Mouse (Mus musculus) gastrocnemius, adult 18-20 months (tissue): ENCODE measurements around the gene Tjp1. TPM values are rescaled to one million over a fixed set of nuclear protein-coding genes. Genes with fewer than 3 reads are reported as not detected.
A peak's percentile ranks its signal among the peaks of the same experiment; 100 is the strongest.

Source experiments
- DNase-seq: peaks from one replicate; pipeline ENCODE4 v3.0.0; 2021; ENCODE audit warnings: low spot score
- total RNA-seq, 2 experiments: library from RNA; stranded (reverse); gene quantifications; 2 replicates each; pipeline ENCODE4 v1.2.3; 2021

Tjp1 gene
- total RNA-seq, 2 experiments from 2014 or later, result 14.9 to 16.6 TPM

DNA sequence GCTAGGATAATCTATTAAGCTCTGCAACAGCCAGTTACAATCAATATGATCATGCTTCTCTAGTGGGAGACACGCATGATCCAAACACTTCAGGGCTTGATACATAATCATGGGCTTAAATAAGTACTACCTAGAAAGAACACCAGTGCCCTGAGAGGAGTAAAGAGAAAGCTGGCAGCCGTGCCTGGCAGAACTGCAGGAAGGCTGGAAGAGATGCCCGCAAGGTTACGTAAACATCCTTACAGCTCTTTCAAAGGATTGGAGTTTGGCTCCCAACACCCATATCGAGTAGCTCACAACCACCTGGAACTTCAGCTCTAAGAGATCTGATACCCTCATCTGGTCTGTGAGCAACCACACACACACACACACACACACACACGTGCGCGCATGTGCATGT lies 167.8 kb downstream of the Tjp1 start:
- DNase-seq, result peak; percentile 72

DNA sequence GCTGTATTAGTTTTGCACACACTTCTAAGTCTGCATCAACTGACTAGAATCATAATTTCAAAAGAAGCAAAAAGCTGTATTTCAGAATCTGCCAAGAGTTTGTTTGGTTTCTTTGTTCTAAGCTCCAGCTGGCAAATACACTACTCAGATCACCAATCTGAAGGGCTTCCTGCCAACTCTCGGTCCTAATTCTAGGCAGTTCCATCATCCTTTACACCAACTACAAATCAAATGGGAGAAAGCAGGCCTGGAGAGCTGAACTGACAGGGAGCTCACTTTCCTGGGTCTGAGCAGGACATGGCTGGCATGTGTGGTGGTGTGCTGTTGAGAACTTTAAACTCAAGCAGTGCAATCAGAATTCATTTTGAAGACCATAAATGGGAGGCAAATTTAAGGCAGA lies 170.0 kb downstream of the Tjp1 start:
- peak; percentile 40 for DNase-seq

DNA sequence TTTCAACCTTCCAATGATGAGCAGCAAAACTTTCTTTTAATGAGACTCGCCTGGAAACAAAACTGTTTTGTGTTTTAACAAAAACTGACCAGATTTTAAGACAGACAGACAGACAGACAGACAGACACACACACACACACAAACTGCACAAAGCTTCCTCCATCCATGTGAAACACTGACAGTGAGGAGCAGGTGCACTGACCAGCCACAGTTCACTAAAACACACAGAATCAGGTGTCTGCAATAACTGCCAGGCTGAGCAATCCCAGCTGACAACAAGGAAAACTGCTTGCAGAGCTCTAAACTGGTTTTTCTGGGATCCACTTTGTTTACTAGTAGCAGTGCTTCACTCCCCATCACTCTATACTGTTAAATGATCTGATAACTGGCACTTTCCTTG lies 171.4 kb downstream of the Tjp1 start:
- no peak for DNase-seq

DNA sequence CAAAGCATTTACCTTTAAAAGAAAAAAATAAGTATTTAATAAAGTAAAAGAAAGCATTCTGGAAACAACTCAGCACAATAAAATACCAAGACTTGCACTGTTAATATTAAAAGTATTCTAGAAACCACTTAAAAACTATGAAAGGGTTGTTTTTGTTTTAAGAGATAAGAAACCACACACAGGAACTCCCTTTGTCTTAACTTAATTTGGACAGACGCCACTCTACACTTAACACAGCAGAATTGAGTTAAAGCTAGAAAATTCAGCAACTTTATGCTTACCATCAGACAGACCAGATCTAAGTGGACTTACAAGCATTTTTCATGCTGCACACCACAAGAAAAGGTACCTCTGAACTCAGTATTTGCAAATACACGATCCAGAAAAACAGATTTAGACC lies 172.7 kb downstream of the Tjp1 start:
- DNase-seq, result no peak

DNA sequence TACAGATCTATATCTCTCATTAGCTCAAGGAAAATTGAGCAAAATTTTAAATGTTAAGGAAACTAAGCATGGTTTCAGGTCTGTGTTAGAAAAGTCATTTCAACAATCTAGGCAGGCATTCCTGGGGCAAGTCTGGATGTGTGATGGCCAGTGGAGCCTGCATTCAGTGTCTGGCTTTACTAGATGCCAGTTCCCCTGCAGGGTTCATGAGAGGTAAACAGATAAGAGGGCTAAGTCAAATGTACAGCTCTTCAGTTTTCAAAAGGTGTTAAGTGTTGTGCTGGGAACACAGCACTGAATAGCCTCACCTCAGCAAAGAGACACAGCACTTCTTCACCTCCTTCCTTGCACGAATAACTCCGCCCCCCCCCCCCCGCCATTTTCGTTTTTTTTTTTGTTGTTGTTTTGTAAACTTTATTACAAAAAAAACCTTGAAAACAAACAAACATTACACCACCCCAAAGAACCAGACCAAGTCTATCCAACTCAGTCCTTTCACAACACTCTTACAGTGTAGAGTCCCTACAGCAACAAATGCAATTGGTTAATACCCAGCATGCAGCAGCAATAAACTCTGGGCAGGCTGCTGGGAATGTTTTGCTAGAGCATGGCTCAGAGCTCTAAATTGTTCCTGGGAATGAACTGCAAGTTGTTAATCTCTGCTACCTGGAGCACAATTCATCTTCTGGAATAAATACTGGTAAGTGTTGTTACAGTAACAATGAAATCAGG lies 177.1 kb downstream of the Tjp1 start:
- DNase-seq, result no peak

DNA sequence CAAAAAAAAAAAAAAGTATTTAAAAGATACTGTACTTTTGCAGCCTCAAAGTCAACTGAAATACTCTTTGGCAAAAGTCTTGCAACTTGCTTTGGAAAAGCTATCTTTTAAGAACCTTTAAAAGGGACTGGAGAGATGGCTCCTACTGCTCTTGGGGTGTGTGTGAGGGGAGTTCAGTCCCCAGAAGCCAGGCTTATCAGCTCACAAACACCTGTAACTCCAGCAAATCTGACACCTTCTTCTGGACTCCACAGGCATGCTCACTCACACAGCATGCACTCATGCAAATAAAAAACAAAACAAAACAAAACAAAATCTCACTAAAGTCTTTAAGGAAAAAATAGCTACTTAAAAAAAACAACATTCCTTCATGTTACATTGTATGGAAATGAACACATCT lies 179.0 kb downstream of the Tjp1 start:
- no peak for DNase-seq

DNA sequence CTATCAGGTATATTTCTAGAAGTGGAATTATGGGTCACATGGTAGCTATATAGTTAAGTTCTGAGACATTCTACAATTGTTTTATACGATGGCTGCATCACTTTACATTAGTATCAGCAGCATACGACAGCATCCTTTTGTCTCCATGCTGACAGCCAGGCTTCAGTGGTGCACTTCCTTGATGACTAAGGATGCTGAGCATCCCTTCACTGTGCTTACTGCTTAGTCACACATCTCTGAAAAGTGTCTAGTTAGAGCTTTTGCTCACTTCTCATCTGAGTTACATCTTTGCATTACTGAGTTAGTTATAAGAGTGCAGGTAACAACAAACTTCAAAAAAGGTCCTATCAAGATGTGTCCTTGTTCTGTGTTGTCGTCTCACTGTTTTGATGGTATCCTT lies 182.3 kb downstream of the Tjp1 start:
- DNase-seq, result no peak

DNA sequence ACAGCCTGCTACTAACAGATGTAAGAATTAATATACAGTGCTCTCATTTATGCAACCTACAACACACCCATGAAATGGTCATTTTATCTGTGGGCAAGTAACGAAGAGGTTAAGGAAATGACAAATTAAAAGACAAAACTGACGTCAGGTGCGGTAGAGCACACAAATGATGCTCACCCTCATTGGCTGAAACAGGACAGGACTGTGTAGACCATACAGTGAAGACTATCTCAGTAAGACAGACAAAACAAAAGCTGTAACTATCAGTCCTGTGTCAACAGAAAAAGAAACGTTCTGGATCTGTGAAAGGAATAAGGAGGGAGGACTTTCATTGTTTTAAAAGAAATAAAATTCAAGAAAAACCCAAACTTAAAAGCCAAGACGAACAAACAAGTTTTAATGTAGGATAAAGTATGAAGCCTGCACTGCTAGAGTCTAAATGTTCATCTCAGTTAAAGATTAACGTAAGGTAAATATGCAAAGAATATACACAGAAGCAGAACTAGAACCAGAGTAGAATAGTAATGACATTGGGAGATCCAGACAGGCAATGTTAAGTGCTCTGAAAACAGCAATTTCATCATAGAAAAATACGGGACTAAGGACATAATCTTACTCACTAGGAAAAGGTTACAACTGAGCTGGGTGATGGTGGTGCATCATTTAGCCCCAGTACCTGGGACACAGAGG lies 189.9 kb downstream of the Tjp1 start:
- no peak for DNase-seq

DNA sequence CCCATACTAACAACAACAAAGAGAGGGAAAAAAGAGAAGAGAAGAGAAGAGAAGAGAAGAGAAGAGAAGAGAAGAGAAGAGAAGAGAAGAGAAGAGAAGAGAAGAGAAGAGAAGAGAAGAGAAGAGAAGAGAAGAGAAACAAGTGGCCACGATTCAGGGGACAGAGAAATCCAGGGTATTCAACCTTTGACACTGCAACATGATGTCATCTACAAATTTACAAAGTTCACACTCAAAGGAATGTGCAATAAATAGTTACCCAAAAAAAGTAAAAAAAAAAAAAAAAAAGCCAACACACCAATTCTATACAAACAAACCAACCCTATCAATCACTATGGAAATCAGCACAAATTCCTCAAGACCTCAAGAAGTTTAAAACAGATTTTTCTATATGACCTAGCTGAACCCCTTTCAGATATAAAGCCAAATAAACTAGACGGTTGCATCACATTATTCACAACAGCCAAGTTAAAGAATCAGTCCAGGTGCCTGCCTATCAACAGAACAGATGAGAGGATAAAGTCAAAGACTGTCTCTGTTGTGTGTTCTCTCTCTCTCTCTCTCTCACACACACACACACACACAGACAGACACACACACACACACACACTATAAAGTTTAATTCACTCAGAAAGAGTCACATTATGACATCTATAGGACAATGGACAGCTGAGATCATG lies 194.4 kb downstream of the Tjp1 start:
- no peak for DNase-seq

DNA sequence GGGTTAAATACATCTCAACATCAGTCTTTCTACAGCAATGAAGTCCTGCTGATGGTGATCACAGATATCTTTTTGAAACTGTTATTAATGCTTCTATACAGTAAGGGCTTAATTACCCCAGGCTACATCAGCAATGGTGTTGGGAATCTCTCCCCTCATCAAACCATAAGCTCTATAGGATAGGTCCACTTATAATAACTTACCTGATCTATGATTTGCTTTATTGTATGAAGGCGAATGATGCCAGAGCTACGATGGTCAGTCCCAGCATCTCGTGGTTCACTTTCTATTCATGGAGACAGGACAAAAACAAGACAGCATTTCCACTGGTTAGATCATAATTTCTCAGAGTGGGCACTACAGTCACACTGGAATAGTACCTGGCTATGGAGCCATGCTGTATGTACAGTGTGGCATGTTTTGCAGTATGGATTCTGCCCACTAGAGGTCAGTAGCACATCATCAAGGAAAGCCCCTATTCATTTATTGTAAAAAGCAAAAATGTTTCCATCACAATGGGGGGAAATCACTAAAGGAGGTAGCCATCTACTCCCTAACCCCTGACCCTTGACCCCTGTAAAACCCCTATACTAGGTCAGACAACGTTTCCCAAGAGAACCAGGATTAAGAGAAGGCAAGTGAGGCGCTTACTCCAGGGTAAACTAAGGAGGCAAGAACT lies 208.4 kb downstream of the Tjp1 start:
- DNase-seq, result peak; percentile 68

DNA sequence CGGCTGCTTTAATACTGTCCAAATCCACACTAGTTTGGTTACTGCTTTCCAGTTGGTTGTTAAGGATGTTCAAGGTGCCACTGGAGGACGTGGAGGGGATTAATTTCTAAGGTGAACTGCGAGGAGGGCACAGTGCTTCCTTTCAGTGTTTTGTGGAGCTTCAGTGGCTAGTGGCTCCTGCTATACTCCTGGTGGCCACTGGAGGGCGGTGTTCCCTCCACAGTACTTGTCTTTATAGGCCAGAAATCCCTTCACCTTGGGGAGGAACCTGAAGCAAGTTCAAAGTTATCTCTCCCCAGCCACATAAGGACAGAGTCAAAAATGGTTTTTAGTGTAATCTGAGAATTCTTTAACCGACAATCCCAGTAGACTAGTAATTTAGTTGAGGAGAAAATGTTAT lies 210.2 kb downstream of the Tjp1 start:
- peak; percentile 40 for DNase-seq

DNA sequence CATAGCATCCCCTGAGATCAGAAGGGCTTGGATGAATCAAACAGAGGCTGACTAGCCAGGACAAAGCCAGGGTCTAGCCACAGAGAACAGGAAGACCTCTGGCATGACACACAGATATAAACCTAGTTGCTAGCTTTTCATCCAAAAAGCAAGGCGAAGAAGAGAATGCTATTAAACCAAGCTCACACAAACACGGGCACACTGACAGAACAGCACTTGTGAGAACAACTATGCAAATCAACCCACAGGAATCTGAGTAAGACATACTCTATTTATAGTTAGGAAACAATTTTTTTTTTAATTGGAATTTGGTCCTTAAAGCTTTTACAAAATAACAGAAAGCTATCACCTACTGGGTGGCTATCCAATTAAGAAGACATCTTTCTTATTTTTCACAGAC lies 212.4 kb downstream of the Tjp1 start:
- no peak for DNase-seq

DNA sequence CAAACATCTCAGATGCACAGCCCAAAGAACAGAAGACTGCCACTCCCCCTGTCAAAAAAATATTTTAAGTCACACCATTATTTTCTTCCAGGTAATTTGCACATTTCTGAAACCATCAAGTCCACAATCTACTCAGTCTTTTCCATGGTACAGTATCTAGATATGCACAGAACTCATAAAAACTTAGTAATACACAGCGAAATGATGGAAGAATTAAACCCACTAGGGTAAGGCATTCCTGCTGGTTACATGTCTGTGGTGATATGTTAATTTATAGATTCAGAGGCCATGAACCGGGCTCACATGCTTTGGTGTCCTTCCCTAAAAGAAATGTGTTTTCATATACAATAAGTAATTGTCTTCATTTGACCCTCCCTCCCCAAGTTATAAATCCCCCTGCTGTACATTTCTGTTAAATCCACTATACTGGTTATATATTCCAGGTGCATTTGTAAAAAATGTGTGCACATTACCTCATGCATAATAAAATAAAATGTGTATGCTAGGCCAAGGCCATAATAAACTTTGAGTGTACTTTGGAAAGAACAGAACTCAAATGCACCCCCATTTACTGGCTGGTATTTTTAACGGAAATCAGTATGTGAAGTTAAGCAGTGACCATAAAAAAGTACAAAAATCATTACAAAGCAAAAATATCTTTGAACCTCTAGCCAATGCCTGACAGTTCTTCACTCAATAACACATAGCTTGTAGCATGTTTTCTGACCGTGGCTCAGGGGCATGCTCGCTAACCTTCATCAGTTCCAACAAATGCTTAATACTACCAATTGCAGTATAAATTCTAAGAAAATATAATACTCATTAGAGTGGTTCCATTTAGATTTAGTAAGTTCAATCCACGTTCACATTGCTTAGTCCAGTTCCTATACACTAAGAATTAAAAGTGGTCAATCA lies 230.6 kb downstream of the Tjp1 start:
- DNase-seq, result no peak

DNA sequence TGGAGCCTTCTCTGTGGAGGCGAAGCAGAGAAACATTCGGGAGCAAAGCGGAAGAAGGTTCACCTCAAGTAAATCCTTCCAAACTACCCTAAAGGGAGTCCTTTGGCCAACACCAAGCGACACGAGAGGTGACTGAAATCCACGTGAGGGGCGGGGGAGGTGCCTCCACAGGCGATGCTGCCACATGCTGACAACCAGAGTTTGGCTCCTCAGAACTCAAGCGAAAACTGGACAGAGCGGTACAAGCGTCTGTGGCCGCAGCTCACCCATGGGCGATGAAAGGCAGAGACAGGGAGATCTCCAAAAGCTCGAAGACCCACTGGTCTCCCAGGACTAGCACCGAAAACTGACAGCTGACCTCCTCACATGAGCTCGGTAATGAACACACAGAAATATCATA lies 244.7 kb downstream of the Tjp1 start:
- no peak for DNase-seq

DNA sequence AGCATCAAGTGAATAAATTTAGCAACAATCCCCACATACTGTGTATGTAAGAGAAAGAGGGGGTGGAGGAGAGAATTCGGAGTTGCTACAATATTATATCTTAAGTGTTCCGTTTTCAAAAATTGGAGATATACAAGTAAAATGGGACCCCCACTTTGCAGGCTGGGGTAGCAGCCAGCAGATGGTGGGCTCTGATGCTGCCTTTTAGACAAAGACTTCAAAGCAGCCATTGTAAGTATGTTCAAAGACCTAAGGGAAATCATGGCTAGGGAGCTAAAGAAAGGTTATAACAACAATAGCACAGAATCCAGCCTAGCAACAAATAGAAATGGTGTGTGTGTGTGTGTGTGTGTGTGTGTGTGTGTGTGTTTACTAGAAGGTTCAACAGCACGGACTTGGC lies 245.6 kb downstream of the Tjp1 start:
- no peak for DNase-seq

DNA sequence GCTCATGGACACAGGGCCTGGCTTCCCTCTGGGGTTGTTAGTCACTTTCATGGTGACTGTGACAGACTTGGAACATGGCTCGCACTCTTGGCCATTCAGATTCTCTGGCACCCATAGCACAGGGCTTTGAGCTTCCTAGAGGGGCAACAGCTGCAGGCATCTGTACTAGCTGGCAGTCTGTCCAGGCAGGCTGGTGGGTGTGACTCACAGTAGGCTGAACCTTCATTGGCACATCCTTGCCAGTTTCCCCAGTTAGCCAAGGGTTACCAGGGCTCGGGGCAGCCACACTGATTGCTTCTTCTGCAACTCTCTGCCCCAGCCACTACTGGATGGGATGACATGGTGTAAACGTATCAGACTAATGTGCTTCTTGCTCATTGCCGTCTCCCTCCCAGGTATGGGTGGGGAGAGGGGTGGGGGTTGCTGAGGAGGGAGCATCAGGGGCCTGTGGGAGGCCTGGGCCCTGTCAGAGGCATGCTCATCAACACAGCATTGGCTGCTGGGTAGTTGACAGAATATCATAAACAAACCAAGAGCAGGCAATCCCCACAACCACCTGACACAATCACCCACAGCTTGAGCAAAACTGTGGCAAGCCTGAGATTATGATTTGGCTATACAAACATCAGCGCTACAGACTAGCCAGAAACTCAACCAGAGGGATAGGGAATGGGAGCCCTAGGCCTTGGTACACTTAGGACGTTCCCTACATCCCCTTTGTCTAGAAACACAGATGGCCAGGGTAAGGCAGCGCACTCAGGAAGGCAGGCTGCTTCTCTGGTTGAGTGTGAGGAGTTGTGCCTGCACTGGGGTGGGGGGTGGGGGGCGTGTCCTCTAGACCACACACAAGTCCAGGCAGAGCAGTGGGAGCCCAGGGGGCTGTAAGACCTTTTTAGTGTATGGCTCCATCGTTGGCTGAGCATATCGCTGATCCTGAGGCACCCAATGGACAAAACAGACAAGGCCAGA lies 246.4 kb downstream of the Tjp1 start:
- no peak for DNase-seq

DNA sequence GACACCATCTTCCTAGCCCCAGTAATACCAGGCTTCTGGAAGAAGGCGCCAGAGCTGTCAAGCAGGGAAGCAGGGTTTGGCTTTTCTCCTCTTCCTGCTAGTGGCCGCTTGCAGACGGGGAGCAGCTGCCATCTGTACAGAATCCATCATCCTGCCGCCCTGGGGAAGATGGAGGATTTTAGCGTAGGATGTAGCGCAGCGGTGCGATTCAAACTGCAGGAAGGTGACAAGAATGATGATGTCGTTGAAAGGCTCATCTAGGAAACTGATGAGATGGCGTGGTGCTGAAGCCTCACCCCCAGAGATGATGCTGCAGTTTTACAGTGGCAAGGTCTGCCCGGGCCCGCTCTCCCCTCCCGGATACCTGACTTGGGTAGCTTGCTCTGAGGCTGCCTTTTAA lies 248.3 kb downstream of the Tjp1 start:
- no peak for DNase-seq

DNA sequence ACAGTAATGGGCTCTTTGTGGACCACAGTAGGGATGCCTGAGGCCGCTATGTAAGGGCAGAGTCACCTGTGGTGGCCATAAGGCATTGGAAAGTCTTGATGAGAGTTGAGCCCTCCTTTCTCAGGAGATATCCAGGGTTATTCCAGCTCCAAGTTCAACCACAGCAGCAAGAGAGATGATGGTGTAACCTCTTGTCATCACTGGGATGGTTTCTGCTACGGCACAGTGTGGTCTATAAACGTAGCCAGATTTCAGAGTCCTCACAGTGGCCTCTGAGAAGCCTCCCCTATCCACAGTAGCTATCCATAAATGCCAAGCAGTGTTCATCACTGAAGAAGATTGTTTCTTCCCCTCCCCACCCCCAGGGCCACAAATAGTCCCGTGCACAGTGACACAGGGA lies 251.8 kb downstream of the Tjp1 start:
- no peak for DNase-seq

DNA sequence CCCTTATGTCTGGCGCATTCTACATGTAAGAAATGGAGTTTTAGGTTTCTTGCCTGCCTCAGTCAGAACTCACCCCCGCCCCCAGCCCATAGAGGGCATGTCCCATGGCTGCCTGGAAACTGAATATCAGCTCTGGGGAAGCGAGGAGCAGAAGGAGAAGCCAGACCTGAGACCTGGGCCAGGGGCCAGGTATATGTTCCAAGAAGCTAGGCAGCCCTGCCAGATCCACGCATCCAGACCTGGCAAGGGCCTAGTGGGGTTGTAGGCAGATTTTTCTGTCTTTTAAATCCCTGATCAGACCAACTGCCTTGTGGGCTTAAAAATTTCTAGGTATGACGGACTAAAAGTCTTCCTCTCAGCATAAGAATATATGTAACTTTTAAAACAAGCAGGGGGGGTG lies 253.4 kb downstream of the Tjp1 start:
- DNase-seq, result no peak

DNA sequence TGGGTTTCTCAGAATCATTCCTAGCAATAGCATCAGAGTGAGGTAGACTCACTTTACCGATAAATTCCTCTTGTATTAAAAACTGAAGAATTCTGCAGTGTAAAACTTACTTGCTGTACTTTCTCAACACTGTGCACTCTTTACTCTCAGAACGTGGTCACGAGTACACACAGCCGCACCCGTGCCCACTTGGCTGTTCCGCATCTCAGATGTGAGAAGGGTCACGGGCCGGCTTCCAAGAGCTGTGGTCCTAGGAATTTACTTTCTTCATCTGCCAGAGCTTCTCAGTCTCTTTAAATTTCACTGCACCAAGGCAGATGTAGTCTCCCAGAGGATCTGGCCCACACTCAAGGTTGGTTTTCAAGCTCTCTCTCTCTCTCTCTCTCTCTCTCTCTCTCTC lies 277.9 kb downstream of the Tjp1 start:
- no peak for DNase-seq
